Mouse (Mus musculus) hindbrain, embryonic 10.5 days (tissue): ENCODE results near the gene Sfrp5. TPM values are rescaled to one million over a fixed set of nuclear protein-coding genes. Genes with fewer than 3 reads are reported as not detected.

Experiments used
- DNase-seq: peaks from one replicate; pipeline ENCODE4 v3.0.0-alpha.2; 2017; ENCODE audit warnings: low spot score
- H3K27ac ChIP-seq: fragments of 300-500 bp; sonication (generic); 2 replicates; pipeline ENCODE4 v1.5.1; 2016; ENCODE audit warnings: mild to moderate bottlenecking, moderate library complexity
- H3K27me3 ChIP-seq: fragments of 300-500 bp; sonication (generic); 2 replicates; pipeline ENCODE4 v1.6.1; 2016; ENCODE audit warnings: mild to moderate bottlenecking; ENCODE audit not compliant: poor library complexity, insufficient read depth, severe bottlenecking
- H3K36me3 ChIP-seq: fragments of 300-500 bp; sonication (generic); 2 replicates; pipeline ENCODE4 v1.6.1; 2016; ENCODE audit warnings: mild to moderate bottlenecking, moderate library complexity
- H3K4me1 ChIP-seq: fragments of 300-500 bp; sonication (generic); replicated peaks from 2 replicates; pipeline ENCODE4 v1.6.1; 2016; ENCODE audit warnings: mild to moderate bottlenecking
- H3K4me3 ChIP-seq: fragments of 300-500 bp; sonication (generic); 2 replicates; pipeline ENCODE4 v1.5.1; 2016; ENCODE audit warnings: mild to moderate bottlenecking, moderate library complexity
- H3K9me3 ChIP-seq: fragments of 300-500 bp; sonication (generic); 2 replicates; pipeline ENCODE4 v1.6.1; 2016; ENCODE audit warnings: mild to moderate bottlenecking, moderate library complexity
- WGBS: fragments of 180-500 bp; shearing (Covaris S2); methylation state at CpG from one replicate; pipeline ENCODE4 v1.1.7; 2016; 5-methylcytosine and 5-hydroxymethylcytosine counted together
- polyA plus RNA-seq: library from polyadenylated mRNA; unstranded; fragments of >200 nt; fragmentation: Nextera tagmentation; extraction: Ambion mirVana; gene quantifications from 2 replicates; pipeline ENCODE4 v1.2.1, GENCODE M21; 2016

Gene Sfrp5
- polyA plus RNA-seq, 1 experiment from 2014 or later = 0.26 TPM

GRCm38 (mm10) chr19:42217374-42217763 is 15.3 kb upstream of the Sfrp5 start:
- no peaks in the 10 kb centered on the region for H3K9me3 ChIP-seq
- no peaks in the 10 kb centered on the region for H3K36me3 ChIP-seq
- H3K27me3 ChIP-seq = peaks cover 3% of the 10 kb centered on the region; the same call in 1 of the 2 replicates
- no peak overlapping the region for H3K27ac ChIP-seq
- DNase-seq = peak; percentile 33
- 17% methylated on average over 2 of the region's 2 CpGs for WGBS
- H3K4me1 ChIP-seq = peaks cover 11% of the 10 kb centered on the region
- H3K4me3 ChIP-seq = no peak overlapping the region

- 76% methylated on average over 7 of the region's 7 CpGs for WGBS
- Histone ChIP-seq H3K4me1 (peaks cover 16% of the 10 kb centered on the region), H3K27ac (no peak overlapping the region), H3K4me3 (no peak overlapping the region), H3K27me3 (peaks cover 3% of the 10 kb centered on the region), H3K36me3 (no peaks in the 10 kb centered on the region), H3K9me3 (no peaks in the 10 kb centered on the region)
- no peak for DNase-seq
Observed at GRCm38 (mm10) chr19:42216699-42217373, 14.8 kb upstream of the Sfrp5 start.

- H3K4me3 ChIP-seq = no peak overlapping the region
- no peaks in the 10 kb centered on the region for H3K9me3 ChIP-seq
- no peak for DNase-seq
- no peak overlapping the region for H3K27ac ChIP-seq
- no peaks in the 10 kb centered on the region for H3K36me3 ChIP-seq
- peaks cover 9% of the 10 kb centered on the region for H3K27me3 ChIP-seq
- H3K4me1 ChIP-seq = peaks cover 33% of the 10 kb centered on the region
- WGBS = 78% methylated on average over 2 of the region's 2 CpGs
Observed at GRCm38 (mm10) chr19:42214601-42215000, 12.5 kb upstream of the Sfrp5 start.

GRCm38 (mm10) chr19:42211936-42212335 is 9.9 kb upstream of the Sfrp5 start:
- H3K36me3 ChIP-seq = no peaks in the 10 kb centered on the region
- WGBS = 28% methylated on average over 8 of the region's 8 CpGs
- H3K9me3 ChIP-seq = no peaks in the 10 kb centered on the region
- no peak overlapping the region for H3K4me3 ChIP-seq
- peaks cover 17% of the 10 kb centered on the region for H3K27me3 ChIP-seq
- DNase-seq = no peak
- H3K27ac ChIP-seq = 0 out of 2 replicates have a peak overlapping the region, but pooled peaks have one; percentile 13
- peaks cover 37% of the 10 kb centered on the region for H3K4me1 ChIP-seq

- Histone ChIP-seq H3K9me3 (no peaks in the 10 kb centered on the region), H3K4me1 (peaks cover 32% of the 10 kb centered on the region), H3K36me3 (no peaks in the 10 kb centered on the region), H3K27ac (no peak overlapping the region), H3K27me3 (peaks cover 17% of the 10 kb centered on the region), H3K4me3 (no peak overlapping the region)
- DNase-seq = no peak
- WGBS = 66% methylated on average over 6 of the region's 6 CpGs
Observed at GRCm38 (mm10) chr19:42209976-42210375, 7.9 kb upstream of the Sfrp5 start.

GRCm38 (mm10) chr19:42209485-42209884 is 7.4 kb upstream of the Sfrp5 start:
- WGBS = 58% methylated on average over 7 of the region's 7 CpGs
- no peak overlapping the region for H3K4me3 ChIP-seq
- no peak for DNase-seq
- no peak overlapping the region for H3K27ac ChIP-seq
- peaks cover 20% of the 10 kb centered on the region for H3K27me3 ChIP-seq
- no peaks in the 10 kb centered on the region for H3K36me3 ChIP-seq
- H3K4me1 ChIP-seq = peaks cover 32% of the 10 kb centered on the region
- no peaks in the 10 kb centered on the region for H3K9me3 ChIP-seq

- no peak for DNase-seq
- Histone ChIP-seq H3K27me3 (peaks cover 60% of the 10 kb centered on the region), H3K27ac (no peak overlapping the region), H3K4me3 (no peak overlapping the region), H3K9me3 (no peaks in the 10 kb centered on the region), H3K36me3 (no peaks in the 10 kb centered on the region), H3K4me1 (peaks cover 29% of the 10 kb centered on the region)
- WGBS = 83% methylated on average over 8 of the region's 8 CpGs
Observed at GRCm38 (mm10) chr19:42205201-42205600, 3.1 kb upstream of the Sfrp5 start.

- 84% methylated on average over 4 of the region's 4 CpGs for WGBS
- no peaks in the 10 kb centered on the region for H3K9me3 ChIP-seq
- H3K27ac ChIP-seq = no peak overlapping the region
- peaks cover 60% of the 10 kb centered on the region for H3K27me3 ChIP-seq
- H3K4me3 ChIP-seq = no peak overlapping the region
- no peaks in the 10 kb centered on the region for H3K36me3 ChIP-seq
- no peak for DNase-seq
- H3K4me1 ChIP-seq = peaks cover 20% of the 10 kb centered on the region
Observed at GRCm38 (mm10) chr19:42204306-42204705, 2.3 kb upstream of the Sfrp5 start.

GRCm38 (mm10) chr19:42202467-42202866 is 415 bp upstream of the Sfrp5 start:
- Histone ChIP-seq H3K4me1 (peaks cover 25% of the 10 kb centered on the region), H3K27me3 (peaks cover 69% of the 10 kb centered on the region), H3K9me3 (no peaks in the 10 kb centered on the region), H3K27ac (no peak overlapping the region), H3K4me3 (peak overlapping the region; percentile 42), H3K36me3 (no peaks in the 10 kb centered on the region)
- WGBS = 41% methylated on average over 8 of the region's 8 CpGs
- DNase-seq = no peak

- H3K9me3 ChIP-seq = no peaks in the 10 kb centered on the region
- DNase-seq = no peak
- peaks cover 55% of the 10 kb centered on the region for H3K27me3 ChIP-seq
- H3K4me1 ChIP-seq = peaks cover 32% of the 10 kb centered on the region
- H3K4me3 ChIP-seq = no peak overlapping the region
- H3K36me3 ChIP-seq = no peaks in the 10 kb centered on the region
- 51% methylated on average over 11 of the region's 11 CpGs for WGBS
- H3K27ac ChIP-seq = no peak overlapping the region
Observed at GRCm38 (mm10) chr19:42198026-42198425, 4.0 kb downstream of the Sfrp5 start.

- no peaks in the 10 kb centered on the region for H3K9me3 ChIP-seq
- no peak for DNase-seq
- WGBS = 70% methylated on average over 4 of the region's 4 CpGs
- no peak overlapping the region for H3K4me3 ChIP-seq
- no peak overlapping the region for H3K27ac ChIP-seq
- peaks cover 28% of the 10 kb centered on the region for H3K4me1 ChIP-seq
- H3K27me3 ChIP-seq = peaks cover 45% of the 10 kb centered on the region
- H3K36me3 ChIP-seq = peaks cover 7% of the 10 kb centered on the region
Observed at GRCm38 (mm10) chr19:42197066-42197465, 5.0 kb downstream of the Sfrp5 start.

GRCm38 (mm10) chr19:42196378-42196777 is 5.7 kb downstream of the Sfrp5 start:
- no peak overlapping the region for H3K27ac ChIP-seq

GRCm38 (mm10) chr19:42193311-42193710 is 8.7 kb downstream of the Sfrp5 start:
- DNase-seq = no peak
- Histone ChIP-seq H3K36me3 (peaks cover 39% of the 10 kb centered on the region), H3K4me1 (peaks cover 9% of the 10 kb centered on the region; the same call in 1 of the 2 replicates), H3K9me3 (no peaks in the 10 kb centered on the region), H3K27ac (no peak overlapping the region), H3K27me3 (peaks cover 8% of the 10 kb centered on the region), H3K4me3 (no peak overlapping the region)
- 60% methylated on average over 2 of the region's 2 CpGs for WGBS

More at GRCm38 (mm10) chr19:42196378-42196777, 5.7 kb downstream of the Sfrp5 start:
- Histone ChIP-seq H3K4me3 (no peak overlapping the region), H3K27me3 (peaks cover 38% of the 10 kb centered on the region), H3K4me1 (peaks cover 21% of the 10 kb centered on the region), H3K36me3 (peaks cover 14% of the 10 kb centered on the region), H3K9me3 (no peaks in the 10 kb centered on the region)
- DNase-seq = no peak
- WGBS = 83% methylated on average over 4 of the region's 4 CpGs
